Mouse (Mus musculus): ENCODE data around the gene Fam24b. TPM values are rescaled to one million over a fixed set of nuclear protein-coding genes. Genes with fewer than 3 reads are reported as not detected.

Gene Fam24b
- polyA plus RNA-seq, 1 experiment = not detected

GRCm38 (mm10) chr7:131337502-131338068 is 8.3 kb upstream of the Fam24b start:
- TF ChIP-seq CTCF (IDR thresholded peaks at IDR 0.05; ENCODE audit: borderline replicate concordance, insufficient read depth, low read length) = no peak
- no peak for TF ChIP-seq POLR2A (IDR thresholded peaks at IDR 0.05; ENCODE audit: low read depth, low read length)
- Histone ChIP-seq H3K27ac (ENCODE audit: insufficient read depth, low read length) (no peak overlapping the region), H3K4me3 (ENCODE audit: insufficient read depth, low read length) (no peak overlapping the region), H3K4me1 (ENCODE audit: control insufficient read depth, insufficient read depth, low read length) (no peaks in the 10 kb centered on the region)

- Histone ChIP-seq H3K4me3 (ENCODE audit: insufficient read depth, low read length) (no peak within 1 kb of the TSS), H3K27ac (ENCODE audit: insufficient read depth, low read length) (no peak within 1 kb of the TSS), H3K4me1 (ENCODE audit: control insufficient read depth, insufficient read depth, low read length) (no peaks in the 10 kb centered on the region)
- no peak for TF ChIP-seq POLR2A (IDR thresholded peaks at IDR 0.05; ENCODE audit: low read depth, low read length)
- no peak for TF ChIP-seq CTCF (IDR thresholded peaks at IDR 0.05; ENCODE audit: borderline replicate concordance, insufficient read depth, low read length)
These were observed 4.2 kb upstream of the Fam24b start, which contains the start of gene Fam24a for GRCm38 (mm10) chr7:131333564-131333963. TSS of gene Fam24a (plus strand) at chr7:131333864.

DNA sequence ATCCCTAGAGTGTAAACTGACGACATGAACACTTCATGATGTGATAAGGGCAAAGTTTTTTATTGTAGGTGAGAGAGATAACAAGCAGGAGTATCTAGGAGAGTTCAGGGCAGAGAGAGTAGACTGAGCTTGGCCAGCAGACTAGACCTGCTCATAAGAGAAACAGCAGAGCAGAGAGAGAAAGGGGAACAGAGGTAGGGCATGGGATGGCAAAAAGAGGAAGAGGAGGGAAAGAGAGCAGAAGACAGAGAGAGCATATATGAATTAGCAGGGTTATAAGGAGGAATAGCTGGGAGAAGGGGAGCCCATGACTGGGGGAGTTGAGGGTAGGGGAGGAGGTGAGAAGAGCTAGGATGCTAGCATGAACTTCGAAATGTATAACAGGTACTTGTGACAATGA is 2.4 kb upstream of the Fam24b start:
- no peaks in the 10 kb centered on the region for H3K4me1 ChIP-seq (ENCODE audit: control insufficient read depth, insufficient read depth, low read length)
- no peak overlapping the region for H3K27ac ChIP-seq (ENCODE audit: insufficient read depth, low read length)
- TF ChIP-seq POLR2A (IDR thresholded peaks at IDR 0.05; ENCODE audit: low read depth, low read length) (no peak), CTCF (IDR thresholded peaks at IDR 0.05; ENCODE audit: borderline replicate concordance, insufficient read depth, low read length) (no peak)
- no peak overlapping the region for H3K4me3 ChIP-seq (ENCODE audit: insufficient read depth, low read length)

GRCm38 (mm10) chr7:131327054-131327453 is 2.3 kb downstream of the Fam24b start:
- Histone ChIP-seq H3K4me3 (ENCODE audit: insufficient read depth, low read length) (no peak overlapping the region), H3K4me1 (ENCODE audit: control insufficient read depth, insufficient read depth, low read length) (no peaks in the 10 kb centered on the region), H3K27ac (ENCODE audit: insufficient read depth, low read length) (no peak overlapping the region)
- TF ChIP-seq CTCF (IDR thresholded peaks at IDR 0.05; ENCODE audit: borderline replicate concordance, insufficient read depth, low read length) = no peak
- no peak for TF ChIP-seq POLR2A (IDR thresholded peaks at IDR 0.05; ENCODE audit: low read depth, low read length)

- H3K27ac ChIP-seq (ENCODE audit: insufficient read depth, low read length) = no peak within 1 kb of the TSS
- H3K4me1 ChIP-seq (ENCODE audit: control insufficient read depth, insufficient read depth, low read length) = no peaks in the 10 kb centered on the region
- no peak within 1 kb of the TSS for H3K4me3 ChIP-seq (ENCODE audit: insufficient read depth, low read length)
- TF ChIP-seq CTCF (IDR thresholded peaks at IDR 0.05; ENCODE audit: borderline replicate concordance, insufficient read depth, low read length) (no peak), POLR2A (IDR thresholded peaks at IDR 0.05; ENCODE audit: low read depth, low read length) (no peak)
These were observed 7.1 kb downstream of the Fam24b start, which contains the start of gene Cuzd1 for GRCm38 (mm10) chr7:131322192-131322591. TSS of gene Cuzd1 (minus strand) at chr7:131322292.

DNA sequence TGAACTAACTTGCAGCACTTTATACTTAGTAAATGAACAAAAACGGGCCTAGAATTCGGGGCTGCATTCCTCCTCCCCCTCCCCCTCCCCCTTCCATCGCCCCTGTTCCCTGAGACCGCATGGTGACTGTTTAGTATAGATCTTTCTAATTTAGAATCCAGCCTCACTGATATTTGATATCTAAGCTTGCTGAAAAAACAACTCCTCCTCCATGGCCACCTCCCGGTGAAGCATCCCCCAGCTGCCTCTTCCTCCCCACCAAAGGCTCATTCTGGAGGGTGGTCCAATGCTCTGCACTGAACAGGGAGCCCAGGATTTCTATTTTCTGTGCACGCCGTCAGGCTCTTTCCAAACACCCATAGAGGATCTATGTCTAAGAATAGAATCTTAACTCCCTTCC is 11.0 kb downstream of the Fam24b start:
- no peak overlapping the region for H3K27ac ChIP-seq (ENCODE audit: insufficient read depth, low read length)
- TF ChIP-seq CTCF (IDR thresholded peaks at IDR 0.05; ENCODE audit: borderline replicate concordance, insufficient read depth, low read length) = no peak
- no peak for TF ChIP-seq POLR2A (IDR thresholded peaks at IDR 0.05; ENCODE audit: low read depth, low read length)
- H3K4me1 ChIP-seq (ENCODE audit: control insufficient read depth, insufficient read depth, low read length) = no peaks in the 10 kb centered on the region
- H3K4me3 ChIP-seq (ENCODE audit: insufficient read depth, low read length) = no peak overlapping the region

DNA sequence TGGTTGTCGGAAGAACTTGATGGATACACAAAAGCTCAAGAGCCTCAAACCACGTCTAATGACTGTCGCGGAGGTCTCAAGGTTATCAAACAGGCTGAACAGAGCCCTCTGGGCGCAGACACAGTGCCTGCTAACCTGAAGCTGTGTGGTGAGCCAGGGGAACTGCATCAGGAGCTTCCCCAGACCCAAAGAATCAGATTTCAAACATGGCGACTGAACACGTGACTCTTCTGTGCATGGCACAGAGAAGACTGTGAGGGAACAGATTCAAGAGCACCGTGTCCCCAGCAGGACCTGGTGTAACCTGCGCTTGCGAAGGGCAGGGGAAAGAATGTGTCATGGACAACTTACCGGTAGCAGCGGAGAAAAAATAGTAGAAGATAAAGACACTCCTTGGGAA is 11.7 kb downstream of the Fam24b start:
- H3K27ac ChIP-seq (ENCODE audit: insufficient read depth, low read length) = no peak overlapping the region
- no peak overlapping the region for H3K4me3 ChIP-seq (ENCODE audit: insufficient read depth, low read length)
- TF ChIP-seq POLR2A (IDR thresholded peaks at IDR 0.05; ENCODE audit: low read depth, low read length) (no peak), CTCF (IDR thresholded peaks at IDR 0.05; ENCODE audit: borderline replicate concordance, insufficient read depth, low read length) (no peak)
- no peaks in the 10 kb centered on the region for H3K4me1 ChIP-seq (ENCODE audit: control insufficient read depth, insufficient read depth, low read length)

GRCm38 (mm10) chr7:131314493-131314892 is 14.8 kb downstream of the Fam24b start:
- H3K27ac ChIP-seq (ENCODE audit: insufficient read depth, low read length) = no peak overlapping the region
- TF ChIP-seq CTCF (IDR thresholded peaks at IDR 0.05; ENCODE audit: borderline replicate concordance, insufficient read depth, low read length) = no peak
- TF ChIP-seq POLR2A (IDR thresholded peaks at IDR 0.05; ENCODE audit: low read depth, low read length) = no peak
- no peaks in the 10 kb centered on the region for H3K4me1 ChIP-seq (ENCODE audit: control insufficient read depth, insufficient read depth, low read length)
- H3K4me3 ChIP-seq (ENCODE audit: insufficient read depth, low read length) = no peak overlapping the region

DNA sequence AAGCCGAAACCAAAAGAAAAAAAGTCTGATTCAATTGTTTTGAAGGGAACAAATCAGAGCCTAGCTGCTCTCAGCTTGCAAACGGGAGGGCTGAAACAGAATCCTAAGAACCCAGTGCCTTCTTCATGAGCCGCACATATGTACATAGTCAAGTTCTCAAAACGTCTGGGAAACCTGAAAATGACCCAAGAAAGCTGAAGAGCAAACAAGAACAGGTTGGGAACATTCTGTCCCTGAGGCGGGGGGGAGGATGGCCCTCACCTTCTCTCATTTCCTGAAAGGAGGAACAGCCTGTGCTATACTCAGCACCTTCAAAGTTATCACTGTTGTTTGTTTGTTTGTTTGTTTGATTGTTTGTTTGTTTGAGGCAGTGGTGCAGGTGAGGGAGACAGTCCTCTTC is 22.6 kb downstream of the Fam24b start:
- H3K27ac ChIP-seq (ENCODE audit: insufficient read depth, low read length) = no peak overlapping the region
- TF ChIP-seq POLR2A (IDR thresholded peaks at IDR 0.05; ENCODE audit: low read depth, low read length) (no peak), CTCF (IDR thresholded peaks at IDR 0.05; ENCODE audit: borderline replicate concordance, insufficient read depth, low read length) (no peak)
- H3K4me3 ChIP-seq (ENCODE audit: insufficient read depth, low read length) = no peak overlapping the region
- no peaks in the 10 kb centered on the region for H3K4me1 ChIP-seq (ENCODE audit: control insufficient read depth, insufficient read depth, low read length)

- H3K4me1 ChIP-seq (ENCODE audit: control insufficient read depth, insufficient read depth, low read length) = no peaks in the 10 kb centered on the region
- no peak overlapping the region for H3K4me3 ChIP-seq (ENCODE audit: insufficient read depth, low read length)
- H3K27ac ChIP-seq (ENCODE audit: insufficient read depth, low read length) = no peak overlapping the region
- TF ChIP-seq POLR2A (IDR thresholded peaks at IDR 0.05; ENCODE audit: low read depth, low read length) (no peak), CTCF (IDR thresholded peaks at IDR 0.05; ENCODE audit: borderline replicate concordance, insufficient read depth, low read length) (no peak)
These were observed 26.0 kb downstream of the Fam24b start for GRCm38 (mm10) chr7:131303340-131303739.

Measured in embryonic fibroblast, embryonic 13.5 days (primary cell).